ENCODE assay signal across 15 mouse cellular contexts in the genomic region with DNA sequence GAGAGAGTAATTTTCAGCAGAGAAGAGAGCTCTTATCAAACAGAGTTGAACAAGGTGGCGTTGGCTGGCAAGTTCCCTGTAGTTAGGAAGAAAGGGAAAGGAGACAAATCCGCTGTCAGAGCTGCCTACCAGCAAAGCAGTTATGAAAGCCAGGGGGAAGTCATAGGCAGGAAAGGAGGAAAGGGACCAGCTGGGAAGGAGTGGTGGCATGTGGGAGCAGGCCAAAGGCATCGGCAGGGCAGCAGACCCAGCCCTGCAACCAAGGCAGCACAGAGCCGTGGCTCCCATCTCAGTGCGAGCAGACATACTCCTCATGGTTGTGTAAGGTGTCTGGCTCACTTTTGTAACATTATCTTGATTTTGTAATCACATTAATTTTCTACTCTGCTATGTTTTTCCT.
DNase-seq lines count a peak whose midpoint lies in the region; ATAC-seq and TF ChIP-seq lines count a peak whose summit lies in the region.
"Had no signal": no experiment of that assay in that cellular context is flagged by ENCODE, and none has a peak within 500 bp of the region (broad histone marks: within the 10 kb centered on the region; RNA-seq: fewer than 3 reads in every experiment).

No protein-coding gene starts in this region.

- H3K9ac ChIP-seq in liver, adult 2 months (ENCODE audit: low read depth, low read length): no peak overlapping the region
- H3K9ac ChIP-seq in lung, postnatal 0 days (replicated peaks; ENCODE audit: low read depth): no peak overlapping the region
- H3K9ac ChIP-seq: forebrain, embryonic 12.5 days; hindbrain, embryonic 15.5 days; limb, embryonic 13.5 days; neural tube, embryonic 12.5 days had no signal

- TF ChIP-seq POLR2A in liver, adult 2 months (IDR thresholded peaks at IDR 0.05; ENCODE audit: extremely low read depth, insufficient read depth, low read length): no peak

- TF ChIP-seq CTCF in liver, adult 2 months (IDR thresholded peaks at IDR 0.05; ENCODE audit: low read depth, low read length): no peak
- peak; percentile 22; the same call in 1 of the 2 replicates for TF ChIP-seq CTCF in lung, postnatal 0 days (IDR thresholded peaks at IDR 0.05)

- no peak overlapping the region for H3K4me3 ChIP-seq in liver, adult 2 months (ENCODE audit: insufficient read depth, low read depth, low read length)
- H3K4me3 ChIP-seq in lung, postnatal 0 days (ENCODE audit: low read depth, low read length): no peak overlapping the region
- H3K4me3 ChIP-seq: forebrain, embryonic 12.5 days; hindbrain, embryonic 15.5 days; limb, embryonic 13.5 days; neural tube, embryonic 12.5 days had no signal

- H3K79me2 ChIP-seq in liver, adult 2 months (ENCODE audit: control insufficient read depth, insufficient read depth, low read length): no peaks in the 10 kb centered on the region

- peak; percentile 93 for ATAC-seq in lung, postnatal 0 days

- TF ChIP-seq EP300 in lung, postnatal 0 days (IDR thresholded peaks at IDR 0.05): no peak; the same call in 1 of the 2 replicates

- peaks cover 6% of the 10 kb centered on the region; the same call in 1 of the 2 replicates for H3K4me1 ChIP-seq in liver, adult 2 months (ENCODE audit: control insufficient read depth, insufficient read depth, low read length)
- H3K4me1 ChIP-seq in lung, postnatal 0 days (ENCODE audit: insufficient read depth, low read depth, low read length): no peaks in the 10 kb centered on the region; the same call in 1 of the 2 replicates
- H3K4me1 ChIP-seq: hindbrain, embryonic 15.5 days had no signal

- H3K27ac ChIP-seq in liver, adult 2 months (replicated peaks; ENCODE audit: insufficient read depth, low read depth, low read length): no peak overlapping the region
- peak overlapping the region; percentile 66 for H3K27ac ChIP-seq in lung, postnatal 0 days (ENCODE audit: low read length)
- H3K27ac ChIP-seq: forebrain, embryonic 12.5 days; hindbrain, embryonic 15.5 days; limb, embryonic 13.5 days; neural tube, embryonic 12.5 days had no signal

- H3K4me2 ChIP-seq in lung, postnatal 0 days (replicated peaks; ENCODE audit: low read depth, low read length): no peak overlapping the region
- H3K4me2 ChIP-seq: forebrain, embryonic 12.5 days; hindbrain, embryonic 15.5 days; limb, embryonic 13.5 days; midbrain, embryonic 11.5 days; neural tube, embryonic 12.5 days had no signal

- 58% methylated on average over 5 of the region's 5 CpGs for whole genome bisulfite sequencing in liver, adult 2 months
- WGBS in lung, postnatal 0 days: 17% methylated on average over 5 of the region's 5 CpGs

- H3K9me3 ChIP-seq in lung, postnatal 0 days (ENCODE audit: low read length): no peaks in the 10 kb centered on the region
- H3K9me3 ChIP-seq: forebrain, embryonic 12.5 days; hindbrain, embryonic 15.5 days; limb, embryonic 13.5 days; neural tube, embryonic 12.5 days had no signal

- H3K27me3 ChIP-seq in liver, adult 2 months (ENCODE audit: control insufficient read depth, insufficient read depth, low read length): no peaks in the 10 kb centered on the region
- no peaks in the 10 kb centered on the region for H3K27me3 ChIP-seq in lung, postnatal 0 days (replicated peaks; ENCODE audit: insufficient read depth, low read length)
- H3K27me3 ChIP-seq: forebrain, embryonic 12.5 days; hindbrain, embryonic 15.5 days; limb, embryonic 13.5 days; neural tube, embryonic 12.5 days had no signal

- DNase-seq in adrenal gland, adult 2 months: peak; percentile 43
- DNase-seq in adrenal gland, adult 8-10 months: no peak
- peak; percentile 38 for DNase-seq in liver, adult 2 months (ENCODE audit: extremely low read depth, low read depth, low spot score)
- no peak for DNase-seq in liver
- DNase-seq in lung, postnatal 0 days (ENCODE audit: low spot score): no peak
- no peak for DNase-seq in retina, postnatal 1 day
- no peak for DNase-seq in B cell, adult 2 months
- DNase-seq in kidney, postnatal 4 days: no peak
- DNase-seq: cerebellum, postnatal 36 days; spleen, adult 18-20 months had no signal

- no peaks in the 10 kb centered on the region for H3K36me3 ChIP-seq in liver, adult 2 months (ENCODE audit: control insufficient read depth, insufficient read depth, low read length)
- no peaks in the 10 kb centered on the region for H3K36me3 ChIP-seq in lung, postnatal 0 days (ENCODE audit: insufficient read depth, low read length)
- H3K36me3 ChIP-seq: forebrain, embryonic 12.5 days; hindbrain, embryonic 15.5 days; limb, embryonic 13.5 days; neural tube, embryonic 12.5 days had no signal

Comparison
In these comparisons a context has a peak if more than half of its experiments do, and no peak if none do; other contexts are left out.
1. DNase-seq: peak in adrenal gland, adult 2 months (single experiment) and liver, adult 2 months (single experiment); none in adrenal gland, adult 8-10 months (single experiment), liver (single experiment), lung, postnatal 0 days (single experiment), retina, postnatal 1 day (single experiment), B cell, adult 2 months (0 of 2) and kidney, postnatal 4 days (0 of 2).